Comparison of ENCODE assay signal across 9 mouse cellular contexts in the genomic region with DNA sequence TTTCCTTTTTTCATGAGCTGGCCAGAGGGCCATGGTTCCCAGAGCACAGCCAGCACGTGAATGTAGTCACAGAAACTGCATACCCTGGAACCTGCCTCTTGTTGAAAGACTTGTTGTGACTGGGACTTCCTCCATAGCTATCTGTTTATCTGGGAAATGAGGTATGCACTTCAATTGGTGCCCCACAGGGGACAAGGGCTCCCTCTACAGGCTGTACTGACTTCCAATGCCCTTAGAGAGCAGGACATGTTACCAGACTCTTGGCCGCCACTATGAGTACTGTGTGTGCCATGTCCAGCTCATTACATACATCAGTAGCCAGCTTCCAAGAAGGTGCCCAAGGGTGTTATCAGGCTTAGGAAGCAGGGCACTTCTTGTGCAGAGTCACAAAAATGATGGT. TPM values are rescaled to one million over a fixed set of nuclear protein-coding genes. Genes with fewer than 3 reads are reported as not detected.
DNase-seq lines count a peak whose midpoint lies in the region; ATAC-seq lines count a peak whose summit lies in the region.
"Had no signal": no experiment of that assay in that cellular context is flagged by ENCODE, and none has a peak within 500 bp of the region (broad histone marks: within the 10 kb centered on the region; RNA-seq: fewer than 3 reads in every experiment).

No protein-coding gene starts in this region.

- DNase-seq in cerebellum, adult 18-20 months, result peak; percentile 59 to 61
- no peak for DNase-seq in cerebellum, postnatal 4 days (ENCODE audit: low spot score in 2 of 2)
- peak; percentile 10 for DNase-seq in midbrain, embryonic 14.5 days
- DNase-seq in cerebellum, postnatal 25 days, result peak; percentile 50 to 72
- DNase-seq in embryo, embryonic 9.5 days (ENCODE audit: extremely low spot score), result no peak

- no peak for ATAC-seq in midbrain, embryonic 14.5 days (ENCODE audit: low FRiP score, low TSS enrichment)
- no peak for ATAC-seq in midbrain, embryonic 15.5 days (replicated peaks)
- peak; percentile 87 for ATAC-seq in megakaryocyte progenitor cell, adult 5-6 weeks (replicated peaks; ENCODE audit: poor library complexity)
- no peak for ATAC-seq in inflammation-experienced regulatory T-cells, adult 6 months
- ATAC-seq: Patski had no signal

- no peaks in the 10 kb centered on the region for H3K4me1 ChIP-seq in midbrain, embryonic 14.5 days (ENCODE audit: control insufficient read depth, insufficient read depth, low read length)
- no peaks in the 10 kb centered on the region for H3K4me1 ChIP-seq in midbrain, embryonic 15.5 days

- no peak overlapping the region for H3K4me3 ChIP-seq in midbrain, embryonic 14.5 days (replicated peaks; ENCODE audit: low read depth, low read length)
- no peak overlapping the region for H3K4me3 ChIP-seq in midbrain, embryonic 15.5 days

- peaks cover 89% of the 10 kb centered on the region for H3K36me3 ChIP-seq in midbrain, embryonic 14.5 days (ENCODE audit: control insufficient read depth, insufficient read depth, low read length)
- peaks cover 56% of the 10 kb centered on the region for H3K36me3 ChIP-seq in midbrain, embryonic 15.5 days (replicated peaks)

- no peaks in the 10 kb centered on the region for H3K9me3 ChIP-seq in midbrain, embryonic 14.5 days (ENCODE audit: control insufficient read depth, low read length)
- no peaks in the 10 kb centered on the region for H3K9me3 ChIP-seq in midbrain, embryonic 15.5 days

- 91% methylated on average over 2 of the region's 2 CpGs for WGBS in midbrain, embryonic 14.5 days
- WGBS in midbrain, embryonic 15.5 days, result 86% methylated on average over 2 of the region's 2 CpGs

- no peak overlapping the region for H3K4me2 ChIP-seq in midbrain, embryonic 14.5 days (ENCODE audit: low read length)
- H3K4me2 ChIP-seq in midbrain, embryonic 15.5 days, result no peak overlapping the region

- no peak overlapping the region for H3K9ac ChIP-seq in midbrain, embryonic 14.5 days (replicated peaks; ENCODE audit: low read length)
- H3K9ac ChIP-seq in midbrain, embryonic 15.5 days, result no peak overlapping the region

- no peaks in the 10 kb centered on the region for H3K27me3 ChIP-seq in midbrain, embryonic 14.5 days (ENCODE audit: control insufficient read depth, insufficient read depth, low read length)
- no peaks in the 10 kb centered on the region for H3K27me3 ChIP-seq in midbrain, embryonic 15.5 days (replicated peaks)
- H3K27me3 ChIP-seq: Patski had no signal

- no peak overlapping the region for H3K27ac ChIP-seq in midbrain, embryonic 14.5 days (replicated peaks; ENCODE audit: low read depth, low read length)
- no peak overlapping the region for H3K27ac ChIP-seq in midbrain, embryonic 15.5 days

RNA-seq across cellular contexts. Expression of gene Ajm1, which starts 10.3 kb away (rescaled TPM):
- polyA plus RNA-seq in midbrain, embryonic 14.5 days (2014; fragmentation: Nextera tagmentation; extraction: Ambion mirVana), result 8.8 and 9.2 TPM in 2 replicates
- polyA plus RNA-seq in midbrain, embryonic 15.5 days (2015; fragmentation: Nextera tagmentation; extraction: Ambion mirVana), result 13.8 and 14.1 TPM in 2 replicates
- total RNA-seq in megakaryocyte progenitor cell, adult 5-6 weeks (2015), result not detected in 2 replicates
- 0.10 TPM in 1 of 2 replicates, not detected in the other for total RNA-seq in megakaryocyte progenitor cell, adult 5-6 weeks (2017)
- polyA plus RNA-seq in inflammation-experienced regulatory T-cells, adult 6 months (2017; shearing (Covaris generic)), result under 1 TPM in 1 of 3 experiments, not detected in 2; 0.07 TPM

RNA-seq across cellular contexts. Expression of gene Rabl6, which starts 16.5 kb away (rescaled TPM):
- 60.9 and 62.6 TPM in 2 replicates for polyA plus RNA-seq in midbrain, embryonic 14.5 days (2014; fragmentation: Nextera tagmentation; extraction: Ambion mirVana)
- polyA plus RNA-seq in midbrain, embryonic 15.5 days (2015; fragmentation: Nextera tagmentation; extraction: Ambion mirVana), result 71.3 and 75.7 TPM in 2 replicates
- total RNA-seq in megakaryocyte progenitor cell, adult 5-6 weeks (2015), result 37.4 and 49.5 TPM in 2 replicates
- total RNA-seq in megakaryocyte progenitor cell, adult 5-6 weeks (2017), result 54.9 and 86.7 TPM in 2 replicates
- 10 to 100 TPM; 14.0 to 28.3 (median 18.0) TPM for polyA plus RNA-seq in inflammation-experienced regulatory T-cells, adult 6 months (2017; shearing (Covaris generic))

RNA-seq across cellular contexts. Expression of gene Phpt1, which starts 16.8 kb away (rescaled TPM):
- polyA plus RNA-seq in midbrain, embryonic 14.5 days (2014; fragmentation: Nextera tagmentation; extraction: Ambion mirVana), result 167 and 206 TPM in 2 replicates
- polyA plus RNA-seq in midbrain, embryonic 15.5 days (2015; fragmentation: Nextera tagmentation; extraction: Ambion mirVana), result 155 and 162 TPM in 2 replicates
- 48.1 and 56.5 TPM in 2 replicates for total RNA-seq in megakaryocyte progenitor cell, adult 5-6 weeks (2015)
- total RNA-seq in megakaryocyte progenitor cell, adult 5-6 weeks (2017), result 29.6 and 35.4 TPM in 2 replicates
- 10 to 100 TPM; 37.0 to 64.3 (median 56.2) TPM for polyA plus RNA-seq in inflammation-experienced regulatory T-cells, adult 6 months (2017; shearing (Covaris generic))

RNA-seq across cellular contexts. Expression of gene Mamdc4, which starts 17.2 kb away (rescaled TPM):
- polyA plus RNA-seq in midbrain, embryonic 14.5 days (2014; fragmentation: Nextera tagmentation; extraction: Ambion mirVana), result 2.1 and 3.9 TPM in 2 replicates
- polyA plus RNA-seq in midbrain, embryonic 15.5 days (2015; fragmentation: Nextera tagmentation; extraction: Ambion mirVana), result 4.7 and 4.8 TPM in 2 replicates
- total RNA-seq in megakaryocyte progenitor cell, adult 5-6 weeks (2015), result 0.42 and 0.86 TPM in 2 replicates
- 0.12 and 9.3 TPM in 2 replicates for total RNA-seq in megakaryocyte progenitor cell, adult 5-6 weeks (2017)
- polyA plus RNA-seq in inflammation-experienced regulatory T-cells, adult 6 months (2017; shearing (Covaris generic)), result 1 to 10 TPM in 2 of 3 experiments, under 1 TPM in 1; 0.85 to 2.2 (median 1.3) TPM

RNA-seq across cellular contexts. Expression of gene Ccdc183, which starts 25.6 kb away (rescaled TPM):
- polyA plus RNA-seq in midbrain, embryonic 14.5 days (2014; fragmentation: Nextera tagmentation; extraction: Ambion mirVana), result 0.28 and 0.33 TPM in 2 replicates
- 0.18 and 0.28 TPM in 2 replicates for polyA plus RNA-seq in midbrain, embryonic 15.5 days (2015; fragmentation: Nextera tagmentation; extraction: Ambion mirVana)
- not detected in 2 replicates for total RNA-seq in megakaryocyte progenitor cell, adult 5-6 weeks (2015)
- total RNA-seq in megakaryocyte progenitor cell, adult 5-6 weeks (2017), result not detected in 2 replicates
- polyA plus RNA-seq in inflammation-experienced regulatory T-cells, adult 6 months (2017; shearing (Covaris generic)), result not detected

Comparison
In these comparisons a context has a peak if more than half of its experiments do, and no peak if none do; other contexts are left out.
1. DNase-seq: peak in cerebellum, adult 18-20 months (2 of 2), midbrain, embryonic 14.5 days (single experiment) and cerebellum, postnatal 25 days (2 of 2); none in cerebellum, postnatal 4 days (0 of 2) and embryo, embryonic 9.5 days (single experiment).